Mouse (Mus musculus) kidney, adult 2 months (tissue): ENCODE measurements around the gene Gm28048.

ENCODE experiments used
- CTCF ChIP-seq: fragments of 200-500 bp; conservative IDR thresholded peaks from 2 replicates; pipeline ENCODE4 v1.5.1; 2011; ENCODE audit warnings: low read depth, mild to moderate bottlenecking, control low read depth, low read length, moderate library complexity, mixed read lengths; ENCODE audit not compliant: insufficient read depth, insufficient read length
- POLR2A ChIP-seq: fragments of 200-500 bp; IDR thresholded peaks from one replicate; pipeline ENCODE4 v1.6.1; 2011; ENCODE audit warnings: low read depth, low read length, control low read depth

- no peak for TF ChIP-seq POLR2A
- TF ChIP-seq CTCF = no peak
These were observed 136.9 kb downstream of the Gm28048 start for GRCm38 (mm10) chr11:22844754-22845718.
